Mouse (Mus musculus) activated CD4-positive, CD25-positive, alpha-beta regulatory T cell, adult 4 months (primary cell): ENCODE measurements around the gene Ano10. TPM values are rescaled to one million over a fixed set of nuclear protein-coding genes. Genes with fewer than 3 reads are reported as not detected.
A peak's percentile ranks its signal among the peaks of the same experiment; 100 is the strongest.

Source experiments
- ATAC-seq: one replicate; pipeline ENCODE4 v1.8.0; 2017
- polyA plus RNA-seq, 2 experiments: library from polyadenylated mRNA; unstranded; fragments of 100-300 nt; shearing (Covaris generic); gene quantifications; one replicate each; pipeline ENCODE4 v1.2.1; 2017

Ano10 gene
- polyA plus RNA-seq, 2 experiments from 2014 or later, result 21.7 to 26.2 TPM

GRCm38 (mm10) chr9:122244800-122245165, 49.4 kb downstream of the Ano10 start:
- ATAC-seq, result no peak

GRCm38 (mm10) chr9:122244080-122244799, 50.0 kb downstream of the Ano10 start:
- peak; percentile 56 for ATAC-seq

DNA sequence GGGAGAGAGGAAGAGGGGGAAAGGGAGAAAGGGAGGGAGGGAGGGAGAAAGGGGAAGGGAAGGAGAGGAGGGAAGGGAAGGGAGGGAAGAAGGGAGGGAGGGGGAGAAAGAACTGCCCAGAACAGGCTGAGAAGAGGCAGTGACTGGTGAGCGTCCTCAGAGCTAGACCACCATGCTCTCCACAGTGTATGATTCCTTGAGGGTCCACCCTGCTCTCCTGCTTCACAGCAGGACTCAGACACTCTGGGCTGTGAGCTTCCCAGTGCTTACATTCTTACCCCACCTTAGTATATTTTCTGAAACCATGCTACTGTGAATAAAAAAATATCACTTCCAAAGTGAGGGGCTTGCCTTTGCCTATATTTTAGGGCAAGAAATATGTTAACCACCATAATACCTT, 50.9 kb downstream of the Ano10 start:
- no peak for ATAC-seq

DNA sequence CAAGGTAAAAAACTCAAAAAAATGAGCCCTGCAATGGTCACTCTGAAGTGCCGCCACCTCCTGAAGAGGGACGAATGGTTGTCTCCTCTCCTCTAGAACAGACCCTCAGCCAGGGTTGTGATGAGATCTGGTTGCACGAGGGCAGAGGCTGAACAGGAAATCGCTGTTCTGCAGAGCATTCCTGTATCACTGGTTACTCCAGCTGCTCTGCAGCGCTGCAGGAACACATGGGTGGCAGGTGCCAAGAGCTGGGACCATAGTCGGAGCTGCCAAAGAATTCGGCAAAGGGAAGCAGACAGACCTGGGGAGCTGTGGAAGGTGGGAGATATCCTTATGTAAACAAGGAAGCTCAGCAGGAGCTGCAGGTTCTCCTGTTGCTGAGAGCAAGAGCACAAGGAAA, 51.4 kb downstream of the Ano10 start:
- ATAC-seq, result no peak

- no peak for ATAC-seq
These were observed 52.3 kb downstream of the Ano10 start for GRCm38 (mm10) chr9:122241812-122242400.

GRCm38 (mm10) chr9:122240629-122241199, 53.5 kb downstream of the Ano10 start:
- ATAC-seq, result no peak

GRCm38 (mm10) chr9:122234741-122235140, 59.5 kb downstream of the Ano10 start:
- ATAC-seq, result no peak

DNA sequence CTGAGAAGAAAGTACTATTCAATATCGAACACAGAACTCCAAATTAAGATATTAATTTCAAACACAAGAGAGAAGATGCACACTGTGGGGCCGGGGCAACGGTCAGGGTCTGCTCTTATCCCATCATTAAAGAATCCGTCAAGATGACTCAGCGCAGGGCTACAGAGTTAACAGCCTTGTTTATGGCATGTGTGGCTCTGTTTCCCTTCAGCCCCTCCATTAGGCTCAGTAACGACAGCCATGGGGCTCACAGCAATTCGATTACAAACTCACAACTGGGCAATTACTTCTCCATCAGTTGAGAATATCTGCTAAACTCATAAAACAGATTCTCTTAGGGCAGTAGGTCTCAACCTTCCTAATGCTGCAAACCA, 60.3 kb downstream of the Ano10 start:
- ATAC-seq, result no peak

DNA sequence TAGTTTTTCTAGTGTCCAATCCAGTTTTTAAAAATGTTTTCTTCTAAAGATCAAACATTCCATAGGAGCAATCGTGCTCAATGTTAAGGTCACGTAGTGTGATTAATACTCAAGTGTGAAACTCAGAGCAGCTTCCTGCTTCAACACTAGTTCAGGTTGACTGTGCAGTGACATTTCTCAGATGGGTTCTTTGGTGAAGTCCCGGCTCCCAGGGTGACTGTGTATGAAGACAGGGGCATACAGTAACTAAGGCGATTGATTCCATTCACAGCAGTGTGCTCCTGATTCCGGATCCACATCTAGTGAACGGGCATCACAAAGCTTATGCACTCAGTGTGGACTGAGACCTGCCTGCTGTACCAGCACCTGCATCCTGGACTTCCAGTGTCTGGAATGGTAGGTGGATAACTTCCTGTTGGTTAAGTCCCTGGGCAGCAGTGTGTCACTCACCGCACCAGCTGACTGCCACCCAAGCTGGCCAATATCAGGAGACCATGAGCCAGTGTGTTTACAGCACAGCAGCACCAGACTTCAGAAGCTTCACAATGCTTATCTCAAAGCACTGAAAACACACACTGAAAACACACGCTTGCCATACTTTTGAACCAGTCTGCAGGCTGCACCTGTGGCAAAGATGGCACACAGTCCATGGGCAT, 60.8 kb downstream of the Ano10 start:
- ATAC-seq, result peak; percentile 64

DNA sequence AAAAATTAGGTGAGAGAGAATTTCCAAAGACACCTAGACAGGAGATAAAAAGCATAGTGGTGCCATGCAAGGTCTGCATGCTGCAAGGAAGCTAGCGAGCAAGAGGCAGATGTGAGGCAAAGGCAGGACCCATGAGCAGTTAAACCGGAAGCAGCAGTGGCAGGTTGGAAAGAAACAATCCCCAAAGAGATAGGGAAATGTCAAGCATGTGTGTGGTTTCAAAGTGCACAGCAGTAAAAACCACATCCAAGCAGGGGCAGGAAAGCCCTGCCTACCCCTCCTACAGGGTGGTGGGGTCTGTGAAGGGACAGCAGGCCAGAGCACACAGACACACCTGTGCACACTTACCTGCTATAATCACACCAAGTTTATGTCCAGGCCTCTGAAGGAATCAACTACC, 61.3 kb downstream of the Ano10 start:
- peak; percentile 81 for ATAC-seq

- ATAC-seq, result no peak
These were observed 63.5 kb downstream of the Ano10 start for GRCm38 (mm10) chr9:122230701-122231100.

DNA sequence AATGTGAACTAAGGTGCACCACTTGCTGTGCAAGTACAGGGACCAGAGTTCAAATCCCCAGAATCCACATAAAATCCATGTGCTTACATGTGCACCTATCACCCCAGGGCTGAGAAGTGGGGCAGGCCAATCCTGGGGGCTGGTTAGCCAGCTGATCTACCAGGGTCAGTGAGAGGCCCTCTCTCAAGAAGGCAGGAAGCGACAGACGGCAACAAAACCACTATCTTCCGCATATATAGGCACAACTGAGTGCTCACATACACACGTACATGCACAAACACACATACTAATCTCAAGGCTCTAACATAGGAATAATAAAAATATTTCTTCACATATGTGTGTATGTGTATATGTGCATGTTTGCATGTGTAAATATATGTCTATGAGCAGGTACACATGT, 67.8 kb downstream of the Ano10 start:
- ATAC-seq, result no peak

GRCm38 (mm10) chr9:122225309-122225708, 68.9 kb downstream of the Ano10 start:
- ATAC-seq, result peak; percentile 62

DNA sequence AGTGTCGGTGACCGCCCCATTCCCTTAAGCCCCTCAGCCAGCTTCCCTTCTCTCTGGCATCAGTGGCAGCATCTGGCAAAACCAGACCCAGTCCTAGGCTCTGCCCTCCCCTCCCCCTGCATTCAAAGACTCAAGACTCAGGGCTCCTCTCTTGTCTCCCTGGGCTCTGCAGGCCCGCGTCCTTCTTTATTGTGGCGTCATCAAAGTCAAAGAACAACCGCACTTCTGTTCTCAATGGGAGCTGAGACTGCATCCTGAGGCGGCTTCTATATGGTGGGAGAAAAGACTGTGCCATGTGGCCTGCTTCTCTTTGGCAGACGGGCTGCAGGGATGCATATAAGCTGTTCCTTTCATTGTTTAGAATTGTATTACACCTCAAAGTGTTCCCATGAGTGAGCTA, 71.2 kb downstream of the Ano10 start:
- ATAC-seq, result no peak

GRCm38 (mm10) chr9:122219934-122220333, 74.3 kb downstream of the Ano10 start:
- no peak for ATAC-seq

- no peak for ATAC-seq
These were observed 77.2 kb downstream of the Ano10 start for GRCm38 (mm10) chr9:122216945-122217529.

DNA sequence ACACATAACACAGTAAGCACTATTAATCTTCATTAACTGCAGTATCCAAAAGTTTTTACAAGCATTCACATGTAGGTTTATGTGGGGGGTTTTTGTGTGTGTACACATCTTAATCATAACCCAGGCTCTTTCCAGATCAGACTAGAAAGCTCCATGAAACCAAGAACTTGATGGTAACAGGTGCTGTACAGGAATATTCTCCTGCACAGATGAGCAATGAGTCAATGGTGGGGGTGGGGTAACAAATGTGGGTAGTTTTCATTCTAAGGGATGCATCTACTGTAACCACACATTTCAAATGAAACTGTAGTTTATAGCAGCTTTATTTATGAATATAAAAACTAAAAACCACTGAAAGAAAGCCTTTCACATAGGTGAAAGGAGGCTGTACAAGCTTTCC, 79.1 kb downstream of the Ano10 start:
- no peak for ATAC-seq

GRCm38 (mm10) chr9:122208311-122208710, 85.9 kb downstream of the Ano10 start:
- no peak for ATAC-seq

DNA sequence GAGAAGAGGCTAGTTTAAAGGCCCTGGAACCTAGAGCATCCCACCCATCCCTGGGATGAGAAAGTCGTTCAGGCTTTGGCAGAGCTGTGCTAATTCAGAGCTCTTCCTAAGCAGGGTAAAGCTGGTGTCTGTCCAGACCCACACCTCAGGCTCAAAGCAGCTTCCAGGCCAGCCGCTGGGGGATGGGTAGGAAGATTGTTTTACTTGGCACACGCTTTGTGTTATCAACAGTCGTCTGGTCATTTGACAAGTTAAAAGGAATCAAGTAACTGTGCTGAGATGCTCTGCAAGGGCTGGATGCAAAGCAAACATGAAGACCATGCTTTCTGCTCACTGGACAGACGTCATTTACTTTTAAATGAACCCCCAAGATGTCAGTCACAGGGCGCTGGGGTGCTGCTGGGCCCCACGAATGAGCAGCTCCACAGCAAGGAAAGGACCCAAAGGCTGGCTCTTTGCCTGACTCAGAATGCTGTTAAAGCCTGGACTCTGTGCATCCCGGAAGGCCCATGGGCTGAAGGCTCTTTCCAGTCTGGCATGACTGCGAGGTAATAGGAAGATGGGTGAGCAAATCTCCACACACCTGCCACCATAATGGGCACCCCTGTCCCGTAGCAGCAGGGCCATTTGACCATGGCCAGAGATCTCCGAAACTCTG, 88.6 kb downstream of the Ano10 start:
- ATAC-seq, result no peak

- ATAC-seq, result no peak
These were observed 89.7 kb downstream of the Ano10 start for GRCm38 (mm10) chr9:122204508-122204907.

DNA sequence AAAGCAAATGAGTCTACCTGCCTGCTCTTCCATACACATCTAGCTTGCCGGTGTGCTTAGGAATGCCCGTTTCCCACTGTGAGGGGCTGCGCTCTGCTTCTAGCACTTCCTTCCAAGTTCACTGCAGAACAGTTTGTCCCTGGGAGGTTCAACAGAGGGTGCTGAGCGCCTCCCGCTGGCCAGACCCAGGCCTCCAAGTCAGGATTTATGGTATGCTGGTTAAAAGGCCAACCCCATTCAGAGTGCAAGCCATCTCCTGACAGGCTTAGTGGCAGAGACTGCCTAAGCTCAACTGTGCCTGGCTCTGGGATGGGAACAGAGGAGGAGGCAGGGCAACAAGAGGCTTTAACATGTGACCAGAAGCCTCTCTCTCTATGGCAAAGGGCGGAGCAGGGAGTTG, 95.0 kb downstream of the Ano10 start:
- peak; percentile 79 for ATAC-seq

GRCm38 (mm10) chr9:122198621-122199020, 95.6 kb downstream of the Ano10 start:
- ATAC-seq, result no peak

- no peak for ATAC-seq
These were observed 97.2 kb downstream of the Ano10 start for GRCm38 (mm10) chr9:122197021-122197420.
